Mouse (Mus musculus) testis, postnatal 10 days (tissue): Measurements from ENCODE around the gene Traf3ip1.
"Not testable (repeated sequence)": the region's sequence is repeated elsewhere in the genome, so short reads cannot be mapped to it uniquely, and the experiment has no call there.

Experiments used
- DNase-seq: peaks from one replicate; pipeline ENCODE4 v3.0.0; 2021; ENCODE audit warnings: low spot score

Gene Traf3ip1

GRCm38 (mm10) chr1:91466186-91466585, 28.3 kb upstream of the Traf3ip1 start:
- DNase-seq: no peak

- DNase-seq: no peak
Measured at GRCm38 (mm10) chr1:91469888-91470419, 24.5 kb upstream of the Traf3ip1 start.

GRCm38 (mm10) chr1:91478145-91478544, 16.3 kb upstream of the Traf3ip1 start:
- DNase-seq: not testable (repeated sequence)

GRCm38 (mm10) chr1:91478958-91479357, 15.5 kb upstream of the Traf3ip1 start:
- no peak for DNase-seq

- DNase-seq: no peak
Measured at GRCm38 (mm10) chr1:91482616-91483211, 11.7 kb upstream of the Traf3ip1 start.

GRCm38 (mm10) chr1:91483304-91484010, 11.0 kb upstream of the Traf3ip1 start:
- peak; percentile 95 for DNase-seq

GRCm38 (mm10) chr1:91484011-91484346, 10.5 kb upstream of the Traf3ip1 start:
- peak; percentile 76 for DNase-seq

- no peak for DNase-seq
Measured at GRCm38 (mm10) chr1:91485422-91485821, 9.0 kb upstream of the Traf3ip1 start.

- DNase-seq: no peak
Measured at GRCm38 (mm10) chr1:91486165-91486564, 8.3 kb upstream of the Traf3ip1 start.

GRCm38 (mm10) chr1:91490322-91490721, 4.1 kb upstream of the Traf3ip1 start:
- no peak for DNase-seq

GRCm38 (mm10) chr1:91492740-91493139, 1.7 kb upstream of the Traf3ip1 start:
- no peak for DNase-seq

GRCm38 (mm10) chr1:91493938-91494337, 509 bp upstream of the Traf3ip1 start:
- no peak for DNase-seq

GRCm38 (mm10) chr1:91495321-91495720, 874 bp downstream of the Traf3ip1 start:
- no peak for DNase-seq

GRCm38 (mm10) chr1:91498579-91498978, 4.1 kb downstream of the Traf3ip1 start:
- DNase-seq: no peak

GRCm38 (mm10) chr1:91504615-91505014, 10.2 kb downstream of the Traf3ip1 start:
- no peak for DNase-seq

- DNase-seq: no peak
Measured at GRCm38 (mm10) chr1:91514916-91515315, 20.5 kb downstream of the Traf3ip1 start.

- no peak for DNase-seq
Measured at GRCm38 (mm10) chr1:91515642-91516041, 21.2 kb downstream of the Traf3ip1 start.

- DNase-seq: peak; percentile 72
Measured at GRCm38 (mm10) chr1:91523759-91524158, 29.3 kb downstream of the Traf3ip1 start.

GRCm38 (mm10) chr1:91525838-91526237, 31.4 kb downstream of the Traf3ip1 start:
- DNase-seq: no peak

- DNase-seq: no peak
Measured at GRCm38 (mm10) chr1:91530166-91530565, 35.7 kb downstream of the Traf3ip1 start.

- DNase-seq: no peak
Measured at GRCm38 (mm10) chr1:91532243-91532642, 37.8 kb downstream of the Traf3ip1 start.

GRCm38 (mm10) chr1:91532892-91533291, 38.4 kb downstream of the Traf3ip1 start:
- DNase-seq: no peak

- DNase-seq: no peak
Measured at GRCm38 (mm10) chr1:91533483-91533882, 39.0 kb downstream of the Traf3ip1 start.
